Mouse (Mus musculus) T-cell, adult 2 months (primary cell): ENCODE measurements around the gene Sema7a.

Experiments used
- DNase-seq: peaks from one replicate; pipeline ENCODE4 v3.0.0; 2022; ENCODE audit warnings: low spot score

Sema7a gene

GRCm38 (mm10) chr9:57938225-57939055 is 1.5 kb upstream of the Sema7a start:
- no peak for DNase-seq

GRCm38 (mm10) chr9:57940349-57940794 is 460 bp downstream of the Sema7a start:
- DNase-seq: peak; percentile 23

- no peak for DNase-seq
These were observed 1.1 kb downstream of the Sema7a start for GRCm38 (mm10) chr9:57940861-57941638.

GRCm38 (mm10) chr9:57942039-57942438 is 2.1 kb downstream of the Sema7a start:
- no peak for DNase-seq

GRCm38 (mm10) chr9:57943067-57943466 is 3.2 kb downstream of the Sema7a start:
- DNase-seq: no peak

GRCm38 (mm10) chr9:57944572-57944971 is 4.7 kb downstream of the Sema7a start:
- DNase-seq: peak; percentile 59

- DNase-seq: no peak
These were observed 6.1 kb downstream of the Sema7a start for GRCm38 (mm10) chr9:57945771-57946616.

GRCm38 (mm10) chr9:57947381-57948030 is 7.6 kb downstream of the Sema7a start:
- no peak for DNase-seq

GRCm38 (mm10) chr9:57948333-57948931 is 8.5 kb downstream of the Sema7a start:
- DNase-seq: no peak

- DNase-seq: no peak
These were observed 9.3 kb downstream of the Sema7a start for GRCm38 (mm10) chr9:57949102-57949704.

- DNase-seq: no peak
These were observed 10.0 kb downstream of the Sema7a start for GRCm38 (mm10) chr9:57949879-57950278.

GRCm38 (mm10) chr9:57950519-57950918 is 10.6 kb downstream of the Sema7a start:
- DNase-seq: no peak

GRCm38 (mm10) chr9:57951993-57952392 is 12.1 kb downstream of the Sema7a start:
- no peak for DNase-seq

- DNase-seq: no peak
These were observed 15.2 kb downstream of the Sema7a start for GRCm38 (mm10) chr9:57954962-57955744.

- no peak for DNase-seq
These were observed 15.9 kb downstream of the Sema7a start for GRCm38 (mm10) chr9:57955764-57956163.

GRCm38 (mm10) chr9:57956196-57956837 is 16.4 kb downstream of the Sema7a start:
- no peak for DNase-seq

- peak; percentile 80 for DNase-seq
These were observed 16.9 kb downstream of the Sema7a start for GRCm38 (mm10) chr9:57956838-57957236.

- no peak for DNase-seq
These were observed 18.7 kb downstream of the Sema7a start for GRCm38 (mm10) chr9:57958615-57959014.

GRCm38 (mm10) chr9:57959399-57959798 is 19.5 kb downstream of the Sema7a start:
- no peak for DNase-seq
